36 mouse cellular contexts compared by ENCODE assay signal in genomic region chr11:85194206-85194605, GRCm38 (mm10). TPM values are rescaled to one million over a fixed set of nuclear protein-coding genes. Genes with fewer than 3 reads are reported as not detected.
"Had no signal": no experiment of that assay in that cellular context is flagged by ENCODE, and none has a peak within 500 bp of the region (broad histone marks: within the 10 kb centered on the region; RNA-seq: fewer than 3 reads in every experiment).

No protein-coding gene starts in this region.

- H3K27me3 ChIP-seq: embryonic facial prominence, embryonic 12.5 days; embryonic facial prominence, embryonic 13.5 days; embryonic facial prominence, embryonic 15.5 days; forebrain, embryonic 12.5 days; forebrain, embryonic 13.5 days; forebrain, embryonic 15.5 days had no signal

- DNase-seq: cerebellum, adult 2 months; cerebellum, adult 8-10 months; cerebellum, adult 9-10 months; cerebellum, adult 9-11 months; cerebellum, postnatal 10 days; cerebellum, postnatal 14 days; cerebellum, postnatal 25 days; cerebellum, postnatal 36 days; embryo, embryonic 11 days; forebrain, postnatal 0 days; gastrocnemius, adult 2 months; gastrocnemius, postnatal 10 days; gastrocnemius, postnatal 14 days; gastrocnemius, postnatal 25 days; gastrocnemius, postnatal 36 days; heart, adult 18-20 months; heart, adult 2 months had no signal

- H3K4me2 ChIP-seq: embryonic facial prominence, embryonic 12.5 days; embryonic facial prominence, embryonic 13.5 days; embryonic facial prominence, embryonic 15.5 days; forebrain, embryonic 12.5 days; forebrain, embryonic 13.5 days; forebrain, embryonic 15.5 days had no signal

- H3K9me3 ChIP-seq: embryonic facial prominence, embryonic 10.5 days; embryonic facial prominence, embryonic 12.5 days; embryonic facial prominence, embryonic 13.5 days; embryonic facial prominence, embryonic 15.5 days; forebrain, embryonic 10.5 days; forebrain, embryonic 12.5 days; forebrain, embryonic 13.5 days; forebrain, embryonic 15.5 days had no signal

- H3K9ac ChIP-seq: embryonic facial prominence, embryonic 12.5 days; embryonic facial prominence, embryonic 13.5 days; embryonic facial prominence, embryonic 15.5 days; forebrain, embryonic 12.5 days; forebrain, embryonic 13.5 days; forebrain, embryonic 15.5 days; forebrain, postnatal 0 days had no signal

- H3K4me1 ChIP-seq: embryonic facial prominence, embryonic 10.5 days; embryonic facial prominence, embryonic 12.5 days; embryonic facial prominence, embryonic 13.5 days; embryonic facial prominence, embryonic 15.5 days; forebrain, embryonic 10.5 days; forebrain, embryonic 12.5 days; forebrain, embryonic 13.5 days; forebrain, embryonic 15.5 days had no signal

- H3K4me3 ChIP-seq: embryonic facial prominence, embryonic 10.5 days; embryonic facial prominence, embryonic 12.5 days; embryonic facial prominence, embryonic 13.5 days; embryonic facial prominence, embryonic 15.5 days; erythroblast, embryonic 14.5 days; forebrain, embryonic 10.5 days; forebrain, embryonic 12.5 days; forebrain, embryonic 13.5 days; forebrain, embryonic 15.5 days; gastrocnemius, adult 2 months; heart, adult 2 months had no signal

- ATAC-seq: forebrain, embryonic 13.5 days; forebrain, embryonic 14.5 days; forebrain, embryonic 15.5 days; forebrain, embryonic 16.5 days; forebrain, postnatal 0 days had no signal

- H3K27ac ChIP-seq: embryonic facial prominence, embryonic 10.5 days; embryonic facial prominence, embryonic 12.5 days; embryonic facial prominence, embryonic 13.5 days; embryonic facial prominence, embryonic 15.5 days; forebrain, embryonic 10.5 days; forebrain, embryonic 12.5 days; forebrain, embryonic 13.5 days; forebrain, embryonic 15.5 days; gastrocnemius, adult 2 months; heart, adult 2 months had no signal

RNA-seq across cellular contexts. Expression of gene 1700125H20Rik, which starts 24.0 kb away (rescaled TPM):
- total RNA-seq: common myeloid progenitor, adult 5-6 weeks; gastrocnemius, adult 18-20 months; gastrocnemius, adult 2 months; gastrocnemius, adult 8-10 months; gastrocnemius, postnatal 10 days; gastrocnemius, postnatal 14 days; gastrocnemius, postnatal 25 days; gastrocnemius, postnatal 36 days; heart, adult 18-20 months; heart, adult 2 months had no signal
- polyA plus RNA-seq: cerebellum, adult 2 months; cortical plate, adult 2 months; embryonic facial prominence, embryonic 11.5 days; erythroblast, embryonic 14.5 days; forebrain, embryonic 11.5 days; frontal cortex, adult 2 months; gonadal fat pad, adult 2 months; heart, adult 2 months had no signal
